Mouse (Mus musculus) adrenal gland, postnatal 10 days (tissue): ENCODE results near the gene Oas1c. TPM values are rescaled to one million over a fixed set of nuclear protein-coding genes. Genes with fewer than 3 reads are reported as not detected.
"Not testable (repeated sequence)": the region's sequence is repeated elsewhere in the genome, so short reads cannot be mapped to it uniquely, and the experiment has no call there.

ENCODE experiments used
- DNase-seq: peaks from one replicate; pipeline ENCODE4 v3.0.0; 2021; ENCODE audit warnings: mixed read lengths
- long read RNA-seq, 2 experiments: library from polyadenylated mRNA; stranded (forward); transcript quantifications; one replicate each; pipeline ENCODE4 v2.0.0; 2021
- total RNA-seq, 2 experiments: library from RNA; stranded (reverse); gene quantifications; 2 replicates each; pipeline ENCODE4 v1.2.3; 2021

The Oas1c gene
- 1 to 10 TPM; 1.0 to 1.1 TPM for total RNA-seq
- long read RNA-seq, experiment 1, partial matches to known transcripts: 0 of 3 reads
- long read RNA-seq, experiment 1, other reads (novel, unspliced or antisense): 3 of 3 reads
- long read RNA-seq, experiment 2, partial matches to known transcripts: 1 of 2 reads
- long read RNA-seq, experiment 2, other reads (novel, unspliced or antisense): 1 of 2 reads

- DNase-seq: peak; percentile 88
Measured at GRCm38 (mm10) chr5:120811951-120812819, at the start of gene Oas1c. Gene Oas1c, minus strand, starts transcription at chr5:120812514.

GRCm38 (mm10) chr5:120861121-120861520 is 48.8 kb upstream of the Oas1c start, which contains the start of gene Oas1h:
Gene Oas1h, plus strand, starts transcription at chr5:120861421.
- DNase-seq: no peak

- DNase-seq: no peak
Measured at GRCm38 (mm10) chr5:120859241-120859640, 46.9 kb upstream of the Oas1c start.

- DNase-seq: peak; percentile 58
Measured at GRCm38 (mm10) chr5:120849601-120850136, 37.4 kb upstream of the Oas1c start.

- DNase-seq: no peak
Measured at GRCm38 (mm10) chr5:120847067-120847466, 34.8 kb upstream of the Oas1c start, which contains the start of gene Oas1f. Gene Oas1f, plus strand, starts transcription at chr5:120847367.

GRCm38 (mm10) chr5:120844713-120845112 is 32.4 kb upstream of the Oas1c start:
- DNase-seq: peak; percentile 58

GRCm38 (mm10) chr5:120836731-120837585 is 24.6 kb upstream of the Oas1c start:
- peak; percentile 66 for DNase-seq

GRCm38 (mm10) chr5:120833335-120834280 is 21.3 kb upstream of the Oas1c start:
- no peak for DNase-seq

- no peak for DNase-seq
Measured at GRCm38 (mm10) chr5:120831031-120831430, 18.7 kb upstream of the Oas1c start.

GRCm38 (mm10) chr5:120818999-120819398 is 6.7 kb upstream of the Oas1c start:
- no peak for DNase-seq

GRCm38 (mm10) chr5:120815949-120816348 is 3.6 kb upstream of the Oas1c start:
- DNase-seq: no peak

- no peak for DNase-seq
Measured at GRCm38 (mm10) chr5:120813023-120813422, 709 bp upstream of the Oas1c start.

GRCm38 (mm10) chr5:120809171-120809570 is 3.1 kb downstream of the Oas1c start:
- DNase-seq: no peak

GRCm38 (mm10) chr5:120806458-120806857 is 5.9 kb downstream of the Oas1c start:
- DNase-seq: peak; percentile 59

- DNase-seq: no peak
Measured at GRCm38 (mm10) chr5:120803596-120803995, 8.7 kb downstream of the Oas1c start.

GRCm38 (mm10) chr5:120798943-120799342 is 13.4 kb downstream of the Oas1c start:
- not testable (repeated sequence) for DNase-seq

GRCm38 (mm10) chr5:120798147-120798546 is 14.2 kb downstream of the Oas1c start:
- not testable (repeated sequence) for DNase-seq

GRCm38 (mm10) chr5:120795480-120796034 is 16.8 kb downstream of the Oas1c start, which contains the start of gene Oas1e:
Gene Oas1e, minus strand, starts transcription at chr5:120795530.
- not testable (repeated sequence) for DNase-seq

- DNase-seq: peak; percentile 66
Measured at GRCm38 (mm10) chr5:120793043-120793442, 19.3 kb downstream of the Oas1c start.

- no peak for DNase-seq
Measured at GRCm38 (mm10) chr5:120787042-120787441, 25.3 kb downstream of the Oas1c start.
